Mouse (Mus musculus) midbrain, embryonic 16.5 days (tissue): ENCODE data around the gene Xrra1. TPM values are rescaled to one million over a fixed set of nuclear protein-coding genes. Genes with fewer than 3 reads are reported as not detected.

Experiments
- ATAC-seq: fragments of 200-750 bp; cut with Nextera tagmentation; 2 replicates; pipeline ENCODE4 v1.8.0; 2017; ENCODE audit warnings: moderate TSS enrichment
- H3K27ac ChIP-seq: fragments of 300-500 bp; sonication (generic); 2 replicates; pipeline ENCODE4 v1.5.1; 2014; ENCODE audit warnings: mild to moderate bottlenecking, low read length, mixed read lengths
- H3K27me3 ChIP-seq: fragments of 300-500 bp; sonication (generic); 2 replicates; pipeline ENCODE4 v1.6.1; 2014; ENCODE audit warnings: low read depth, low read length, mixed read lengths; ENCODE audit not compliant: control insufficient read depth, insufficient read depth
- H3K36me3 ChIP-seq: fragments of 300-500 bp; sonication (generic); 2 replicates; pipeline ENCODE4 v1.6.1; 2014; ENCODE audit warnings: mild to moderate bottlenecking, low read length, moderate library complexity, mixed read lengths; ENCODE audit not compliant: control insufficient read depth, insufficient read depth
- H3K4me1 ChIP-seq: fragments of 300-500 bp; sonication (generic); 2 replicates; pipeline ENCODE4 v1.6.1; 2014; ENCODE audit warnings: mild to moderate bottlenecking, low read length, mixed read lengths; ENCODE audit not compliant: control insufficient read depth, insufficient read depth
- H3K4me2 ChIP-seq: fragments of 300-500 bp; sonication (generic); 2 replicates; pipeline ENCODE4 v1.6.1; 2014; ENCODE audit warnings: mild to moderate bottlenecking, low read length, mixed read lengths
- H3K4me3 ChIP-seq: fragments of 300-500 bp; sonication (generic); 2 replicates; pipeline ENCODE4 v1.5.1; 2014; ENCODE audit warnings: low read depth, mild to moderate bottlenecking, low read length, moderate library complexity, mixed read lengths
- H3K9ac ChIP-seq: fragments of 300-500 bp; sonication (generic); 2 replicates; pipeline ENCODE4 v1.6.1; 2014; ENCODE audit warnings: low read depth, low read length, mixed read lengths
- H3K9me3 ChIP-seq: fragments of 300-500 bp; sonication (generic); replicated peaks from 2 replicates; pipeline ENCODE4 v1.6.1; 2014; ENCODE audit warnings: mild to moderate bottlenecking, low read length, mixed read lengths; ENCODE audit not compliant: control insufficient read depth, poor library complexity, severe bottlenecking
- WGBS: fragments of 180-500 bp; shearing (Covaris S2); extraction: QIAGEN DNeasy Blood & Tissue Kit; methylation state at CpG from one replicate; pipeline ENCODE4 v1.1.7; 2014; 5-methylcytosine and 5-hydroxymethylcytosine counted together
- polyA plus RNA-seq: library from polyadenylated mRNA; unstranded; fragments of >200 nt; fragmentation: Nextera tagmentation; extraction: Ambion mirVana; gene quantifications from 2 replicates; pipeline ENCODE4 v1.2.1, GENCODE M21; 2015

Gene Xrra1
- polyA plus RNA-seq, 1 experiment from 2014 or later, result 1.3 TPM

- peak; percentile 80 for ATAC-seq
- H3K27me3 ChIP-seq, result no peaks in the 10 kb centered on the region
- peak overlapping the region; percentile 85 for H3K9ac ChIP-seq
Measured at GRCm38 (mm10) chr7:99858175-99858812, 622 bp upstream of the Xrra1 start.

GRCm38 (mm10) chr7:99863362-99863761, 4.4 kb downstream of the Xrra1 start, which contains the start of gene Spcs2:
TSS of gene Spcs2 (minus strand) at chr7:99863462.
- H3K9me3 ChIP-seq, result no peaks in the 10 kb centered on the region
- no peak within 1 kb of the TSS for H3K4me3 ChIP-seq
- ATAC-seq, result no peak
- H3K4me2 ChIP-seq, result no peak within 1 kb of the TSS
- no peaks in the 10 kb centered on the region for H3K27me3 ChIP-seq
- H3K36me3 ChIP-seq, result no peaks in the 10 kb centered on the region
- no peak within 1 kb of the TSS for H3K27ac ChIP-seq
- no peak within 1 kb of the TSS for H3K9ac ChIP-seq
- 0 out of 2 replicates have a peak, but pooled peaks cover 5% of the 10 kb centered on the region for H3K4me1 ChIP-seq
- WGBS, result 57% methylated on average over 7 of the region's 7 CpGs

More at GRCm38 (mm10) chr7:99858175-99858812, 622 bp upstream of the Xrra1 start:
- under 1% methylated on average over 19 of the region's 19 CpGs for WGBS
- peaks cover 20% of the 10 kb centered on the region for H3K4me1 ChIP-seq
- H3K9me3 ChIP-seq, result no peaks in the 10 kb centered on the region
- H3K4me2 ChIP-seq, result peak overlapping the region; percentile 89
- H3K4me3 ChIP-seq, result peak overlapping the region; percentile 67
- H3K27ac ChIP-seq, result peak overlapping the region; percentile 74
- H3K36me3 ChIP-seq, result 0 out of 2 replicates have a peak, but pooled peaks cover 4% of the 10 kb centered on the region

- Histone ChIP-seq H3K27me3 (no peaks in the 10 kb centered on the region), H3K4me1 (0 out of 2 replicates have a peak, but pooled peaks cover 2% of the 10 kb centered on the region), H3K36me3 (no peaks in the 10 kb centered on the region), H3K4me3 (no peak overlapping the region), H3K9ac (no peak overlapping the region), H3K9me3 (no peaks in the 10 kb centered on the region), H3K27ac (no peak overlapping the region), H3K4me2 (no peak overlapping the region)
- 15% methylated on average over 6 of the region's 11 CpGs for WGBS
- no peak for ATAC-seq
Measured at GRCm38 (mm10) chr7:99864241-99865028, 5.5 kb downstream of the Xrra1 start.

GRCm38 (mm10) chr7:99865219-99865618, 6.3 kb downstream of the Xrra1 start:
- WGBS, result 51% methylated on average over 3 of the region's 3 CpGs
- H3K4me3 ChIP-seq, result no peak overlapping the region
- ATAC-seq, result no peak

GRCm38 (mm10) chr7:99869296-99869695, 10.4 kb downstream of the Xrra1 start:
- H3K27ac ChIP-seq, result no peak overlapping the region
- no peak for ATAC-seq
- no peaks in the 10 kb centered on the region for H3K36me3 ChIP-seq
- no peaks in the 10 kb centered on the region for H3K9me3 ChIP-seq
- H3K4me2 ChIP-seq, result no peak overlapping the region
- 75% methylated on average over 4 of the region's 4 CpGs for WGBS
- H3K4me3 ChIP-seq, result no peak overlapping the region
- H3K4me1 ChIP-seq, result 0 out of 2 replicates have a peak, but pooled peaks cover under 1% of the 10 kb centered on the region
- H3K27me3 ChIP-seq, result no peaks in the 10 kb centered on the region
- no peak overlapping the region for H3K9ac ChIP-seq

More at GRCm38 (mm10) chr7:99865219-99865618, 6.3 kb downstream of the Xrra1 start:
- Histone ChIP-seq H3K27me3 (no peaks in the 10 kb centered on the region), H3K4me2 (no peak overlapping the region), H3K9ac (no peak overlapping the region), H3K9me3 (no peaks in the 10 kb centered on the region), H3K27ac (no peak overlapping the region), H3K36me3 (no peaks in the 10 kb centered on the region), H3K4me1 (0 out of 2 replicates have a peak, but pooled peaks cover 2% of the 10 kb centered on the region)

GRCm38 (mm10) chr7:99873965-99874364, 15.0 kb downstream of the Xrra1 start:
- no peak overlapping the region for H3K9ac ChIP-seq
- 68% methylated on average over 6 of the region's 6 CpGs for WGBS

GRCm38 (mm10) chr7:99875891-99876290, 17.0 kb downstream of the Xrra1 start:
- no peak for ATAC-seq
- Histone ChIP-seq H3K27me3 (no peaks in the 10 kb centered on the region), H3K36me3 (no peaks in the 10 kb centered on the region), H3K4me1 (peaks cover 13% of the 10 kb centered on the region), H3K4me3 (no peak overlapping the region), H3K9me3 (no peaks in the 10 kb centered on the region), H3K27ac (no peak overlapping the region), H3K4me2 (no peak overlapping the region), H3K9ac (no peak overlapping the region)
- whole genome bisulfite sequencing, result 34% methylated on average over 5 of the region's 5 CpGs

More at GRCm38 (mm10) chr7:99873965-99874364, 15.0 kb downstream of the Xrra1 start:
- H3K9me3 ChIP-seq, result no peaks in the 10 kb centered on the region
- ATAC-seq, result no peak
- H3K27ac ChIP-seq, result no peak overlapping the region
- H3K4me2 ChIP-seq, result no peak overlapping the region
- H3K4me3 ChIP-seq, result no peak overlapping the region
- no peaks in the 10 kb centered on the region for H3K27me3 ChIP-seq
- no peaks in the 10 kb centered on the region for H3K36me3 ChIP-seq
- H3K4me1 ChIP-seq, result peaks cover 13% of the 10 kb centered on the region

GRCm38 (mm10) chr7:99876345-99876744, 17.4 kb downstream of the Xrra1 start:
- Histone ChIP-seq H3K36me3 (no peaks in the 10 kb centered on the region), H3K4me3 (no peak overlapping the region), H3K27ac (no peak overlapping the region), H3K27me3 (no peaks in the 10 kb centered on the region), H3K4me2 (no peak overlapping the region), H3K9me3 (no peaks in the 10 kb centered on the region), H3K4me1 (peaks cover 13% of the 10 kb centered on the region), H3K9ac (no peak overlapping the region)
- whole genome bisulfite sequencing, result 3% methylated on average over 3 of the region's 3 CpGs
- ATAC-seq, result peak; percentile 78

GRCm38 (mm10) chr7:99878254-99878653, 19.3 kb downstream of the Xrra1 start:
- Histone ChIP-seq H3K9me3 (no peaks in the 10 kb centered on the region), H3K27ac (peak overlapping the region; percentile 70), H3K27me3 (no peaks in the 10 kb centered on the region), H3K9ac (no peak overlapping the region), H3K4me2 (no peak overlapping the region), H3K36me3 (no peaks in the 10 kb centered on the region), H3K4me3 (no peak overlapping the region), H3K4me1 (peaks cover 13% of the 10 kb centered on the region)
- WGBS, result 42% methylated on average over 2 of the region's 2 CpGs
- ATAC-seq, result peak; percentile 83
